Mouse (Mus musculus) C2C12 (cell line): ENCODE data around the gene Foxj2.

Source experiments
- CEBPB ChIP-seq: IDR thresholded peaks from one replicate; pipeline ENCODE4 v1.6.1; 2011; ENCODE audit warnings: low read depth, mild to moderate bottlenecking, control low read depth, moderate library complexity
- CTCF ChIP-seq: IDR thresholded peaks from one replicate; pipeline ENCODE4 v1.5.1; 2011; ENCODE audit not compliant: control insufficient read depth, insufficient read depth, insufficient read length
- FOSL1 ChIP-seq: IDR thresholded peaks from one replicate; pipeline ENCODE4 v1.8.0; 2011; ENCODE audit warnings: mild to moderate bottlenecking, low read length; ENCODE audit not compliant: poor library complexity, insufficient read depth, severe bottlenecking
- MAX ChIP-seq: IDR thresholded peaks from one replicate; pipeline ENCODE4 v1.6.1; 2011; ENCODE audit warnings: mild to moderate bottlenecking, control low read depth
- USF1 ChIP-seq: IDR thresholded peaks from one replicate; pipeline ENCODE4 v1.6.1; 2011; ENCODE audit warnings: low read depth, mild to moderate bottlenecking, control low read depth, moderate library complexity

DNA sequence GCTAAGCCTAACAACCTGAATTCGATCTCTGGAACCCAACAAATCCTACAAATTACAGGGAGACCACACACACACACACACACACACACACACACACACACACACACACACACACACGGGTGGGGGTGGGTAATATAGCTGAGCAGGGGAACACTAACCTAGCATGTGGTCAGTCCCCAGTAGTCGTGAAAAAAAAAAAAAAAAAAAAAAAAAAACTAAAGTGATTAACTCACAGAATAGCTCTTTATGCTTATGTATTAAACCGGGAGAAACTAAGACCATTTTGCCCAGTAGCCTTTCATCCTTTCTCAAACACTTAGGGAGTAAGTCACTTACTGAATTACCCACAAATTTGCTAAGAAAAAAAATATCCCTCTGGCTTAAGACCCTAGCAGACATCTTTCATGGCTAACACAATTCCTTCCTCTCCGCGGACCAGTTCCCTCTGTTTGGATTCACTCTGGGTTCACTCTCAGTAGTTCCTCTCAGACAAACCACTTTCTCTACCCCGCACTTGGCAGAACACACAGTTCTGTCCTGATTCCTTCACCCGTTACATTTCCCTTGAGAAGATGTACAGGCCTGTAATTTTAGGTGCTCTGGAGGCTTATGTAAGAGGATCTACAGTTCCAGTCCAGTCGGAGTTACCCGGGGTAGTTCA, 18.9 kb upstream of the Foxj2 start:
- TF ChIP-seq FOSL1: no peak
- no peak for TF ChIP-seq CTCF
- TF ChIP-seq CEBPB: no peak
- no peak for TF ChIP-seq USF1
- TF ChIP-seq MAX: no peak
